Mouse (Mus musculus) thymus, adult 2 months (tissue): ENCODE measurements around the gene Ppm1b. TPM values are rescaled to one million over a fixed set of nuclear protein-coding genes. Genes with fewer than 3 reads are reported as not detected.
"Not testable (repeated sequence)": the region's sequence is repeated elsewhere in the genome, so short reads cannot be mapped to it uniquely, and the experiment has no call there.

Experiments used
- DNase-seq: peaks from one replicate; pipeline ENCODE4 v3.0.0; 2021
- H3K27ac ChIP-seq: fragments of 200-500 bp; 2 replicates; pipeline ENCODE4 v1.5.1; 2012; ENCODE audit warnings: low read length, control low read depth; ENCODE audit not compliant: control insufficient read depth, insufficient read depth
- H3K27me3 ChIP-seq: fragments of 200-500 bp; 2 replicates; pipeline ENCODE4 v1.6.1; 2012; ENCODE audit warnings: mild to moderate bottlenecking, low read length, moderate library complexity, mixed read lengths; ENCODE audit not compliant: control insufficient read depth, insufficient read depth
- H3K36me3 ChIP-seq: fragments of 200-500 bp; 2 replicates; pipeline ENCODE4 v1.6.1; 2012; ENCODE audit warnings: mild to moderate bottlenecking, low read length, moderate library complexity; ENCODE audit not compliant: control insufficient read depth, insufficient read depth
- H3K4me1 ChIP-seq: fragments of 200-500 bp; replicated peaks from 2 replicates; pipeline ENCODE4 v1.6.1; 2012; ENCODE audit warnings: low read length; ENCODE audit not compliant: control insufficient read depth, insufficient read depth
- H3K4me3 ChIP-seq: fragments of 200-500 bp; 2 replicates; pipeline ENCODE4 v1.5.1; 2012; ENCODE audit warnings: mild to moderate bottlenecking, low read length, control low read depth, moderate library complexity; ENCODE audit not compliant: control insufficient read depth, insufficient read depth
- CTCF ChIP-seq: fragments of 200-500 bp; IDR thresholded peaks from 2 replicates; pipeline ENCODE4 v1.5.1; 2012; ENCODE audit warnings: mild to moderate bottlenecking, control low read depth, low read length, moderate library complexity, borderline replicate concordance; ENCODE audit not compliant: control insufficient read depth, poor library complexity, insufficient read depth; ENCODE audit errors: extremely low read depth
- POLR2A ChIP-seq: fragments of 200-500 bp; IDR thresholded peaks from 2 replicates; pipeline ENCODE4 v1.6.1; 2012; ENCODE audit warnings: mild to moderate bottlenecking, low read length, control low read depth, moderate library complexity; ENCODE audit not compliant: control insufficient read depth, poor library complexity, insufficient read depth; ENCODE audit errors: extremely low read depth
- WGBS: fragments of 180-500 bp; shearing (Covaris S2); methylation state at CpG from one replicate; pipeline ENCODE4 v1.1.7; 2018; 5-methylcytosine and 5-hydroxymethylcytosine counted together
- polyA plus RNA-seq: library from polyadenylated mRNA; depleted of rRNA; stranded (reverse); fragments of >200 nt; gene quantifications from 2 replicates; pipeline ENCODE4 v1.2.3, GENCODE M21; 2012; rRNA removed

Gene Ppm1b
- polyA plus RNA-seq = 34.1 and 36.4 TPM in 2 replicates

DNA sequence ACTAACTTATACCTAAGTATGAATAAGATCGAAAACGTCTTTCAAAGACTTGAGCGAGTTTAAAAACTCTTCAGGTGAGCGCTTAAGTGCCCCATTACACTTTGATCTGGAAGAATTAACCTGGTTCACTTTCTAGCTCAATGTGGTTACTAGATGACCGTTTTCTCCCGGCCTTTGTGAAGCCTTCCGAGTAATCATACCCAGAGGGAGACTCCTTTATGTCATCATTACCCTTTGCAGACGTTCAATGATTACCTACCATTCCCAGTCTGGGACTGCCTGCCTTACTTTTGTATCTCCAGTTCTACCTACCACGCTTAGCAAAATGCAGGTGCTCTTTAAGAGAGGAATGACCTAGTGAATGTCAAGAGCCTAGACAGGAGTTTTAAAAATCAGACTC is at the start of gene Ppm1b:
Gene Ppm1b, plus strand, starts transcription at position 301 of the 400 bp plus-strand sequence.
- H3K4me3 ChIP-seq = peak within 1 kb of the TSS; percentile 62
- 40% methylated on average over 9 of the region's 9 CpGs for WGBS
- peak within 1 kb of the TSS; percentile 88 for H3K27ac ChIP-seq
- H3K27me3 ChIP-seq = no peaks in the 10 kb centered on the region
- H3K4me1 ChIP-seq = peaks cover 10% of the 10 kb centered on the region
- TF ChIP-seq CTCF = no peak
- no peak for TF ChIP-seq POLR2A
- H3K36me3 ChIP-seq = no peaks in the 10 kb centered on the region
- DNase-seq = peak; percentile 7

DNA sequence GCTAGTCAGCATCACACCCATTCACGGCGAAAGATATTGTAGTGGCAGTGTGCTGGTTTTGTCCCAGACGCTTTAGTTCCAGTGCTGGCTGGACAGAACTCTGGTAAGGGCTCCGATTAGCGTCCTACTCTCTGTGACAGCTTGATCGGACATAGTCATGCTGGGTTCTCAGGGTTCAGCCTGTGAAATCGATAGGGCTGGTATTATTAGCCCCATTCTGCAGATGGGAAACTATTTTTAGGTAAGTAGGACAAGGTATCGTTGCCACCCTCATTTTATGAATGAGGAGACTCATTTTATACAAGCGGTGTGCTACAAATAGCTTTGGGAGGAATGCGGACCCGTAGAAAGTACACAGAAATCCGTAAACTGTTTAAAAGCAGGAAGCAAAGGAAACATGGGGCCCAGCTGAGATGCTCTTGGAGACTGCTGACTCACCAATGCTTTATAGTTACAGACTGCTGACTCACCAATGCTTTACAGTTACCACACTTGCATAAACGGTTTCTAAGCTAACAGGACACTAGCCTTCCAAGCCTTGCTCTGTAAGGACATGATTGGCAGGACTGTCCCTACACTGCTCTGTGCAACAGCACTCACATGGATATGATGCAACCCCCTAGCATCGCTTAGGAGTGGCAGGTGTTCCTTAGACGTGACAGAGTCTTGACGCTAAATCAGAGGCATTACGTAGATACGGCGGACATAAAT is 34.7 kb upstream of the Ppm1b start:
- Histone ChIP-seq H3K4me1 (no peaks in the 10 kb centered on the region), H3K36me3 (no peaks in the 10 kb centered on the region), H3K27ac (no peak overlapping the region), H3K4me3 (no peak overlapping the region), H3K27me3 (no peaks in the 10 kb centered on the region)
- DNase-seq = no peak
- 79% methylated on average over 19 of the region's 19 CpGs for WGBS
- no peak for TF ChIP-seq CTCF
- no peak for TF ChIP-seq POLR2A

DNA sequence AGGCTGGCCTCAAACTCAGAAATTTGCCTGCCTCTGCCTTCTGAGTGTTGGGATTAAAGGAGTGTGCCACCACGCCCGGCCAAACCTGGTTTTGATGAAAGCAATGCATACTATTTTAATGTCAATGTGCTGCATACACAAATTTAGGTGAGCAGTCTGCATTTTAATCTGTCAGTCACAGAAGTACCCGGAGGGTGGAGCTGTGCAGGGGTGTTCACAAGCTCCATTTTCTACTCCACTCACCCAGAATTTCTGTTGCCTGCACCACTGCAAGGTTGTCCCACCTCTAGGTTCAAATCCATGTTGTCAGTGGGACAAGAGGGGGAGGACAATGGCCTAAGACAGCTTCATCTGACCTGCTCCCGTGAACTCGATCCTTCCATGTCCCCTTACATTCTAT is 31.8 kb upstream of the Ppm1b start:
- H3K4me1 ChIP-seq = no peaks in the 10 kb centered on the region
- DNase-seq = no peak
- no peaks in the 10 kb centered on the region for H3K36me3 ChIP-seq
- no peaks in the 10 kb centered on the region for H3K27me3 ChIP-seq
- no peak for TF ChIP-seq POLR2A
- TF ChIP-seq CTCF = no peak
- H3K27ac ChIP-seq = no peak overlapping the region
- 96% methylated on average over 5 of the region's 5 CpGs for WGBS
- H3K4me3 ChIP-seq = no peak overlapping the region

- H3K4me3 ChIP-seq = no peak overlapping the region
- H3K4me1 ChIP-seq = no peaks in the 10 kb centered on the region
- no peaks in the 10 kb centered on the region for H3K36me3 ChIP-seq
- DNase-seq = no peak
- H3K27me3 ChIP-seq = no peaks in the 10 kb centered on the region
- no peak for TF ChIP-seq POLR2A
- H3K27ac ChIP-seq = no peak overlapping the region
- WGBS = 76% methylated on average over 5 of the region's 5 CpGs
These were observed 30.3 kb upstream of the Ppm1b start for GRCm38 (mm10) chr17:84926233-84926632.

GRCm38 (mm10) chr17:84927580-84927979 is 29.0 kb upstream of the Ppm1b start:
- Histone ChIP-seq H3K36me3 (no peaks in the 10 kb centered on the region), H3K4me1 (no peaks in the 10 kb centered on the region), H3K27me3 (no peaks in the 10 kb centered on the region), H3K27ac (no peak overlapping the region), H3K4me3 (no peak overlapping the region)
- TF ChIP-seq CTCF (no peak), POLR2A (no peak)
- WGBS = 90% methylated on average over 5 of the region's 5 CpGs
- DNase-seq = no peak

DNA sequence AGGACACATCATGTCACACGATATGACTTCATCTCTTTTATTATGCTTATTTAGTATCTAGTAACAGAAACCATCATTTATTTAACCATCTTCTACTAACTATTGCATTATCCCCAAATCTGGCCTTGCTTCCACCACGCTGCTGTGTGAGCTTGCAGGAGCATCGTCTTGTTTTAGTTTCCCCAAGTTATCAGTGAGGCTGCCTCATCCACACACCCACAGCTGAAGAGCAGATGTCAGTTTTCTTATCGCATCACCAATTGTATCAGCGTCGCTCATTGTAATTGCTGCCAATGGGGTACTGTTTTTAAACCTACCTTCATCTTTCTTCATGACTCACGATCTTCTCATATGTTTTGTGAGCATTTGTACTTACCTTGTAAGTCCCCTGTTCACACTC is 23.6 kb upstream of the Ppm1b start:
- no peak for TF ChIP-seq POLR2A
- no peak for DNase-seq
- H3K27me3 ChIP-seq = no peaks in the 10 kb centered on the region
- no peaks in the 10 kb centered on the region for H3K36me3 ChIP-seq
- 97% methylated on average over 7 of the region's 7 CpGs for WGBS
- no peak overlapping the region for H3K4me3 ChIP-seq
- H3K27ac ChIP-seq = no peak overlapping the region
- H3K4me1 ChIP-seq = peaks cover 4% of the 10 kb centered on the region

DNA sequence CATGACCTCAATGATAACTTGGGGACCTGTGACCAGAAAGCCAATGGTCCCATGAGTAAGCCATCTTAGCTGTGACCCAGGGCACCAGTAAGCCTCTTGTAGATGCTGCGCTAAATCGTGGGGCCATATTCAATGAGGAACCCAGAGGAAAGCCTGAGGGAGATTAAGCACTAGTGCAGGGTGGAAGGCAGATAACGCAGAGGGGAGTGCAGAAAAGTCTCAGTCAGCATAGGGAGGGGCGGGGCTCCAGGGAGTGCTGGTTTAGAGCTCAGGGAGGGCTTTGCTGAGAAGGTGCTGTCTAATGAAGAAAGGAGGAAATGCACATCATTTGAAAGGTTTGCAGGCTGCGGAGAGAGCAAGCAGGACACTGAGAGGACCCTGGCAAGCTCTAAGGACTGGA is 22.6 kb upstream of the Ppm1b start:
- no peak for TF ChIP-seq POLR2A
- TF ChIP-seq CTCF = no peak
- Histone ChIP-seq H3K27me3 (no peaks in the 10 kb centered on the region), H3K27ac (no peak overlapping the region), H3K4me3 (no peak overlapping the region), H3K36me3 (no peaks in the 10 kb centered on the region), H3K4me1 (peaks cover 4% of the 10 kb centered on the region)
- 74% methylated on average over 5 of the region's 5 CpGs for WGBS
- DNase-seq = no peak

- not testable (repeated sequence) for H3K36me3 ChIP-seq, DNase-seq, H3K4me3 ChIP-seq, H3K27ac ChIP-seq, H3K27me3 ChIP-seq, H3K4me1 ChIP-seq
- 57% methylated on average over 4 of the region's 4 CpGs for WGBS
These were observed 20.9 kb upstream of the Ppm1b start for GRCm38 (mm10) chr17:84935620-84936019.
